Mouse (Mus musculus): Measurements from ENCODE around the gene Hlcs. TPM values are rescaled to one million over a fixed set of nuclear protein-coding genes. Genes with fewer than 3 reads are reported as not detected.
A peak's percentile ranks its signal among the peaks of the same experiment; 100 is the strongest.
"Not testable (repeated sequence)": the region's sequence is repeated elsewhere in the genome, so short reads cannot be mapped to it uniquely, and the experiment has no call there.

Hlcs gene
- total RNA-seq (2021) = 10 to 100 TPM; 12.1 to 14.1 TPM
- long read RNA-seq, full-length matches to known transcripts = 2 of 3 reads
- long read RNA-seq, partial matches to known transcripts = 1 of 3 reads
- long read RNA-seq, other reads (novel, unspliced or antisense) = 0 of 3 reads

- DNase-seq (ENCODE audit: low spot score in 2 of 2) = peak; percentile 98 to 99
Observed at GRCm38 (mm10) chr16:94313229-94314030, at the start of gene Hlcs. TSS of gene Hlcs (minus strand) at chr16:94313571.

GRCm38 (mm10) chr16:94362174-94362873 is 49.0 kb upstream of the Hlcs start:
- peak; percentile 56 to 63 for DNase-seq (ENCODE audit: low spot score in 2 of 2)

- DNase-seq (ENCODE audit: low spot score in 2 of 2) = no peak
Observed at GRCm38 (mm10) chr16:94360578-94361350, 47.4 kb upstream of the Hlcs start.

GRCm38 (mm10) chr16:94358091-94358490 is 44.7 kb upstream of the Hlcs start:
- DNase-seq (ENCODE audit: low spot score in 2 of 2) = no peak

- DNase-seq (ENCODE audit: low spot score in 2 of 2) = no peak
Observed at GRCm38 (mm10) chr16:94356776-94357494, 43.6 kb upstream of the Hlcs start.

GRCm38 (mm10) chr16:94356046-94356445 is 42.7 kb upstream of the Hlcs start:
- no peak for DNase-seq (ENCODE audit: low spot score in 2 of 2)

GRCm38 (mm10) chr16:94354450-94354849 is 41.1 kb upstream of the Hlcs start:
- DNase-seq (ENCODE audit: low spot score in 2 of 2) = no peak

- DNase-seq (ENCODE audit: low spot score in 2 of 2) = no peak
Observed at GRCm38 (mm10) chr16:94350287-94350677, 36.9 kb upstream of the Hlcs start.

GRCm38 (mm10) chr16:94349588-94350286 is 36.4 kb upstream of the Hlcs start:
- peak in 1 of 2 experiments; percentile 22 for DNase-seq (ENCODE audit: low spot score in 2 of 2)

GRCm38 (mm10) chr16:94348779-94349178 is 35.4 kb upstream of the Hlcs start:
- DNase-seq (ENCODE audit: low spot score in 2 of 2) = no peak

- DNase-seq (ENCODE audit: low spot score in 2 of 2) = no peak
Observed at GRCm38 (mm10) chr16:94347080-94347731, 33.8 kb upstream of the Hlcs start.

GRCm38 (mm10) chr16:94345733-94346132 is 32.4 kb upstream of the Hlcs start:
- DNase-seq (ENCODE audit: low spot score in 2 of 2) = no peak

GRCm38 (mm10) chr16:94339164-94340160 is 26.1 kb upstream of the Hlcs start:
- not testable (repeated sequence) for DNase-seq (ENCODE audit: low spot score in 2 of 2)

- DNase-seq (ENCODE audit: low spot score in 2 of 2) = no peak
Observed at GRCm38 (mm10) chr16:94335656-94336055, 22.3 kb upstream of the Hlcs start.

GRCm38 (mm10) chr16:94331886-94332252 is 18.5 kb upstream of the Hlcs start:
- peak; percentile 41 to 57 for DNase-seq (ENCODE audit: low spot score in 2 of 2)

- no peak for DNase-seq (ENCODE audit: low spot score in 2 of 2)
Observed at GRCm38 (mm10) chr16:94331233-94331885, 18.0 kb upstream of the Hlcs start.

GRCm38 (mm10) chr16:94330429-94330828 is 17.1 kb upstream of the Hlcs start:
- DNase-seq (ENCODE audit: low spot score in 2 of 2) = no peak

Measured in layer of hippocampus, postnatal 10 days (tissue).